Mouse (Mus musculus) liver, embryonic 14.5 days (tissue): ENCODE measurements at regions not wholly inside any gene's neighbourhood (a gene's known extent, or its start where the extent isn't known, plus 50 kb on each side); places are given as distances from the start of the nearest gene placed in this dataset.

Experiments used
- ATAC-seq: fragments of 200-750 bp; cut with Nextera tagmentation; 2 replicates; pipeline ENCODE4 v1.8.0; 2017; ENCODE audit warnings: moderate number of reproducible peaks, mild to moderate bottlenecking, moderate library complexity; ENCODE audit not compliant: insufficient read depth
- DNase-seq, 3 experiments: peaks; one replicate each; pipeline ENCODE4 v3.0.0-alpha.2; 2012 to 2013; ENCODE audit warnings: low read depth in 3 of 3, low spot score in 3 of 3
- H3K27ac ChIP-seq: fragments of 300-500 bp; sonication (generic); 2 replicates; pipeline ENCODE4 v1.5.1; 2014; ENCODE audit warnings: moderate library complexity, mild to moderate bottlenecking, control low read depth, inconsistent platforms
- H3K27me3 ChIP-seq: fragments of 300-500 bp; sonication (generic); 2 replicates; pipeline ENCODE4 v1.6.1; 2014; ENCODE audit warnings: mild to moderate bottlenecking, low read length, moderate library complexity; ENCODE audit not compliant: control insufficient read depth, insufficient read depth
- H3K36me3 ChIP-seq: fragments of 300-500 bp; sonication (generic); replicated peaks from 2 replicates; pipeline ENCODE4 v1.6.1; 2014; ENCODE audit warnings: low read depth; ENCODE audit not compliant: control insufficient read depth, insufficient read depth
- H3K4me1 ChIP-seq, 2 experiments: fragments of 200-500 bp in 1 of 2; fragments of 300-500 bp in 1 of 2; sonication (generic) in 1 of 2; replicated peaks; 2 replicates each; pipeline ENCODE4 v1.6.1; 2012 to 2014; ENCODE audit warnings: antibody characterized with exemption in 1 of 2, inconsistent platforms in 1 of 2, low read length in 1 of 2; ENCODE audit not compliant: control insufficient read depth in 2 of 2, insufficient read depth in 2 of 2
- H3K4me2 ChIP-seq: fragments of 300-500 bp; sonication (generic); 2 replicates; pipeline ENCODE4 v1.6.1; 2014; ENCODE audit warnings: low read depth, mild to moderate bottlenecking, control low read depth, moderate library complexity
- H3K4me3 ChIP-seq, 2 experiments: fragments of 200-500 bp in 1 of 2; fragments of 300-500 bp in 1 of 2; sonication (generic) in 1 of 2; 2 replicates each; pipeline ENCODE4 v1.5.1; 2012 to 2014; ENCODE audit warnings: low read depth in 2 of 2, low read length in 2 of 2, mild to moderate bottlenecking in 2 of 2, control low read depth in 1 of 2, inconsistent platforms in 1 of 2, moderate library complexity in 1 of 2; ENCODE audit not compliant: insufficient read depth in 1 of 2
- H3K9ac ChIP-seq: fragments of 300-500 bp; sonication (generic); replicated peaks from 2 replicates; pipeline ENCODE4 v1.6.1; 2014; ENCODE audit warnings: mild to moderate bottlenecking, control low read depth, moderate library complexity
- H3K9me3 ChIP-seq: fragments of 300-500 bp; sonication (generic); 2 replicates; pipeline ENCODE4 v1.6.1; 2016; ENCODE audit warnings: low read length, mixed read lengths; ENCODE audit not compliant: control insufficient read depth
- CTCF ChIP-seq: IDR thresholded peaks from 2 replicates; pipeline ENCODE4 v1.5.1; 2016; ENCODE audit warnings: antibody characterized with exemption, low read depth, control low read depth
- EP300 ChIP-seq: IDR thresholded peaks from 2 replicates; pipeline ENCODE4 v1.6.1; 2016; ENCODE audit warnings: antibody characterized with exemption, low read depth
- WGBS: fragments of 180-500 bp; shearing (Covaris S2); extraction: QIAGEN DNeasy Blood & Tissue Kit; methylation state at CpG from one replicate; pipeline ENCODE4 v1.1.7; 2014; ENCODE audit not compliant: insufficient replicate concordance; 5-methylcytosine and 5-hydroxymethylcytosine counted together

- ATAC-seq (no peak), DNase-seq (no peak)
- Histone ChIP-seq H3K4me3 (no peak overlapping the region), H3K9ac (no peak overlapping the region), H3K27me3 (no peaks in the 10 kb centered on the region), H3K27ac (no peak overlapping the region), H3K4me2 (no peak overlapping the region), H3K9me3 (no peaks in the 10 kb centered on the region), H3K36me3 (no peaks in the 10 kb centered on the region), H3K4me1 (no peaks in the 10 kb centered on the region)
- no peak for TF ChIP-seq CTCF
- 58% methylated on average over 6 of the region's 6 CpGs for WGBS
These were observed 422.3 kb downstream of the Dad1 start for GRCm38 (mm10) chr14:53831651-53832050.

- no peak overlapping the region for H3K27ac ChIP-seq
- no peak overlapping the region for H3K4me2 ChIP-seq
- 22% methylated on average over 1 of the region's 1 CpGs for WGBS
- no peaks in the 10 kb centered on the region for H3K9me3 ChIP-seq
- no peaks in the 10 kb centered on the region for H3K27me3 ChIP-seq
- H3K36me3 ChIP-seq = no peaks in the 10 kb centered on the region
- no peak for DNase-seq
- no peak for TF ChIP-seq EP300
- TF ChIP-seq CTCF = no peak
- H3K4me3 ChIP-seq = no peak overlapping the region
- H3K9ac ChIP-seq = no peak overlapping the region
- no peak for ATAC-seq
- H3K4me1 ChIP-seq = no peaks in the 10 kb centered on the region
These were observed 423.2 kb downstream of the Dad1 start for GRCm38 (mm10) chr14:53830717-53831116.

GRCm38 (mm10) chr14:53826782-53827181, 427.1 kb downstream of the Dad1 start:
- no peak for TF ChIP-seq EP300
- TF ChIP-seq CTCF = no peak
- Histone ChIP-seq H3K9ac (no peak overlapping the region), H3K27me3 (no peaks in the 10 kb centered on the region), H3K9me3 (no peaks in the 10 kb centered on the region), H3K36me3 (no peaks in the 10 kb centered on the region), H3K4me2 (no peak overlapping the region), H3K4me3 (no peak overlapping the region), H3K4me1 (no peaks in the 10 kb centered on the region), H3K27ac (no peak overlapping the region)
- no peak for DNase-seq
- ATAC-seq = no peak
- 69% methylated on average over 4 of the region's 4 CpGs for WGBS

GRCm38 (mm10) chr14:53806231-53806630, 447.7 kb downstream of the Dad1 start:
- Histone ChIP-seq H3K9ac (no peak overlapping the region), H3K27ac (no peak overlapping the region), H3K27me3 (no peaks in the 10 kb centered on the region), H3K36me3 (no peaks in the 10 kb centered on the region), H3K4me3 (no peak overlapping the region), H3K4me1 (peaks cover 0 to 8% of the 10 kb centered on the region in 2 experiments; a peak in 2 of 4 replicates), H3K9me3 (no peaks in the 10 kb centered on the region), H3K4me2 (no peak overlapping the region)
- TF ChIP-seq EP300 (no peak), CTCF (peak; percentile 72)
- 8% methylated on average over 3 of the region's 3 CpGs for WGBS
- ATAC-seq (no peak), DNase-seq (peak in 2 of 3 experiments; percentile 22 to 60)

- no peaks in the 10 kb centered on the region for H3K36me3 ChIP-seq
- peak overlapping the region in 1 of 2 experiments; percentile 24; a peak in 1 of 4 replicates for H3K4me3 ChIP-seq
- H3K27me3 ChIP-seq = no peaks in the 10 kb centered on the region
- no peak overlapping the region for H3K9ac ChIP-seq
- no peak overlapping the region for H3K27ac ChIP-seq
- peaks cover 0 to 15% of the 10 kb centered on the region in 2 experiments; a peak in 3 of 4 replicates for H3K4me1 ChIP-seq
- H3K9me3 ChIP-seq = no peaks in the 10 kb centered on the region
- peak; percentile 50 to 64 (median 62) for DNase-seq
- peak overlapping the region; percentile 59 for H3K4me2 ChIP-seq
- 29% methylated on average over 17 of the region's 17 CpGs for WGBS
- peak; percentile 41; the same call in 1 of the 2 replicates for ATAC-seq
- peak; percentile 89 for TF ChIP-seq CTCF
- TF ChIP-seq EP300 = no peak
These were observed 449.9 kb downstream of the Dad1 start for GRCm38 (mm10) chr14:53803698-53804620.
